Mouse (Mus musculus): ENCODE measurements around the gene Trim62.

- TF ChIP-seq GATA1 (IDR thresholded peaks at IDR 0.05; ENCODE audit: borderline replicate concordance, low read length) (no peak), FLI1 (IDR thresholded peaks at IDR 0.05; ENCODE audit: low read length) (no peak)
These were observed 67.1 kb downstream of the Trim62 start for GRCm38 (mm10) chr4:128950461-128950860.
